Mouse (Mus musculus) small intestine, adult 2 months (tissue): Measurements from ENCODE around the gene Arhgap24. TPM values are rescaled to one million over a fixed set of nuclear protein-coding genes. Genes with fewer than 3 reads are reported as not detected.

Experiments
- H3K27ac ChIP-seq: fragments of 200-500 bp; 2 replicates; pipeline ENCODE4 v1.5.1; 2012; ENCODE audit warnings: low read depth, low read length, control low read depth, inconsistent platforms; ENCODE audit not compliant: insufficient read depth
- H3K27me3 ChIP-seq: fragments of 200-500 bp; 2 replicates; pipeline ENCODE4 v1.6.1; 2012; ENCODE audit warnings: mild to moderate bottlenecking, moderate library complexity, low read length, inconsistent platforms; ENCODE audit not compliant: control insufficient read depth, insufficient read depth
- H3K36me3 ChIP-seq: fragments of 200-500 bp; 2 replicates; pipeline ENCODE4 v1.6.1; 2012; ENCODE audit warnings: mild to moderate bottlenecking, low read length, control low read depth, inconsistent platforms; ENCODE audit not compliant: control insufficient read depth, insufficient read depth
- H3K4me1 ChIP-seq: fragments of 200-500 bp; 2 replicates; pipeline ENCODE4 v1.6.1; 2012; ENCODE audit warnings: low read length, inconsistent platforms, mixed read lengths; ENCODE audit not compliant: control insufficient read depth, insufficient read depth, insufficient read length
- H3K4me3 ChIP-seq: fragments of 200-500 bp; 2 replicates; pipeline ENCODE4 v1.5.1; 2012; ENCODE audit warnings: low read depth, mild to moderate bottlenecking, control low read depth, inconsistent platforms, low read length, moderate library complexity
- CTCF ChIP-seq: fragments of 200-500 bp; IDR thresholded peaks from 2 replicates; pipeline ENCODE4 v1.5.1; 2012; ENCODE audit warnings: low read depth, mild to moderate bottlenecking, control low read depth, inconsistent platforms, low read length, moderate library complexity, mixed read lengths; ENCODE audit not compliant: insufficient replicate concordance, insufficient read length; ENCODE audit errors: extremely low read depth
- POLR2A ChIP-seq: fragments of 200-500 bp; IDR thresholded peaks from 2 replicates; pipeline ENCODE4 v1.6.1; 2012; ENCODE audit warnings: low read depth, mild to moderate bottlenecking, control low read depth, inconsistent platforms, low read length, moderate library complexity
- WGBS: fragments of 180-500 bp; shearing (Covaris S2); methylation state at CpG from one replicate; pipeline ENCODE4 v1.1.7; 2018; 5-methylcytosine and 5-hydroxymethylcytosine counted together
- polyA plus RNA-seq: library from polyadenylated mRNA; depleted of rRNA; stranded (reverse); fragments of >200 nt; gene quantifications from 2 replicates; pipeline ENCODE4 v1.2.3, GENCODE M21; 2012

The Arhgap24 gene
- polyA plus RNA-seq, 1 experiment, result 1.8 TPM

GRCm38 (mm10) chr5:102898301-102898700, 417.1 kb downstream of the Arhgap24 start:
- no peak for TF ChIP-seq CTCF
- TF ChIP-seq POLR2A, result no peak
- Histone ChIP-seq H3K27me3 (no peaks in the 10 kb centered on the region), H3K27ac (no peak overlapping the region), H3K4me1 (no peaks in the 10 kb centered on the region), H3K4me3 (no peak overlapping the region), H3K36me3 (no peaks in the 10 kb centered on the region)
- WGBS, result 85% methylated on average over 4 of the region's 4 CpGs

- WGBS, result 87% methylated on average over 6 of the region's 6 CpGs
- TF ChIP-seq CTCF (no peak), POLR2A (no peak)
- no peaks in the 10 kb centered on the region for H3K27me3 ChIP-seq
- H3K27ac ChIP-seq, result no peak overlapping the region
- no peaks in the 10 kb centered on the region for H3K4me1 ChIP-seq
- no peak overlapping the region for H3K4me3 ChIP-seq
- no peaks in the 10 kb centered on the region for H3K36me3 ChIP-seq
Observed at GRCm38 (mm10) chr5:102899680-102900215, 418.6 kb downstream of the Arhgap24 start.

GRCm38 (mm10) chr5:102901176-102901575, 420.0 kb downstream of the Arhgap24 start:
- Histone ChIP-seq H3K27ac (no peak overlapping the region), H3K27me3 (no peaks in the 10 kb centered on the region), H3K4me1 (no peaks in the 10 kb centered on the region), H3K36me3 (no peaks in the 10 kb centered on the region), H3K4me3 (no peak overlapping the region)
- TF ChIP-seq CTCF (no peak), POLR2A (no peak)
- 78% methylated on average over 5 of the region's 5 CpGs for WGBS

- WGBS, result 86% methylated on average over 9 of the region's 9 CpGs
- no peaks in the 10 kb centered on the region for H3K4me1 ChIP-seq
Observed at GRCm38 (mm10) chr5:102903487-102903886, 422.3 kb downstream of the Arhgap24 start.

GRCm38 (mm10) chr5:102904066-102904465, 422.9 kb downstream of the Arhgap24 start:
- TF ChIP-seq CTCF (no peak), POLR2A (no peak)
- Histone ChIP-seq H3K36me3 (no peaks in the 10 kb centered on the region), H3K27me3 (no peaks in the 10 kb centered on the region), H3K27ac (no peak overlapping the region), H3K4me1 (no peaks in the 10 kb centered on the region), H3K4me3 (no peak overlapping the region)
- 83% methylated on average over 12 of the region's 12 CpGs for WGBS

More at GRCm38 (mm10) chr5:102903487-102903886, 422.3 kb downstream of the Arhgap24 start:
- H3K4me3 ChIP-seq, result no peak overlapping the region
- TF ChIP-seq CTCF, result no peak
- no peak for TF ChIP-seq POLR2A
- no peak overlapping the region for H3K27ac ChIP-seq
- no peaks in the 10 kb centered on the region for H3K36me3 ChIP-seq
- no peaks in the 10 kb centered on the region for H3K27me3 ChIP-seq

- Histone ChIP-seq H3K27me3 (no peaks in the 10 kb centered on the region), H3K4me1 (no peaks in the 10 kb centered on the region), H3K27ac (no peak overlapping the region), H3K4me3 (no peak overlapping the region), H3K36me3 (no peaks in the 10 kb centered on the region)
- TF ChIP-seq CTCF (no peak), POLR2A (no peak)
- WGBS, result 46% methylated on average over 13 of the region's 13 CpGs
Observed at GRCm38 (mm10) chr5:102905441-102906211, 424.4 kb downstream of the Arhgap24 start.

GRCm38 (mm10) chr5:102920199-102920598, 439.0 kb downstream of the Arhgap24 start:
- no peak overlapping the region for H3K27ac ChIP-seq
- no peaks in the 10 kb centered on the region for H3K36me3 ChIP-seq
- TF ChIP-seq CTCF, result no peak
- TF ChIP-seq POLR2A, result no peak
- WGBS, result 76% methylated on average over 2 of the region's 2 CpGs
- H3K4me3 ChIP-seq, result no peak overlapping the region
- H3K27me3 ChIP-seq, result no peaks in the 10 kb centered on the region; the same call in 1 of the 2 replicates
- H3K4me1 ChIP-seq, result no peaks in the 10 kb centered on the region
